ENCODE assay signal across 30 mouse cellular contexts in genomic region chr2:173157871-173158270, GRCm38 (mm10). TPM values are rescaled to one million over a fixed set of nuclear protein-coding genes. Genes with fewer than 3 reads are reported as not detected.
"Had no signal": no experiment of that assay in that cellular context is flagged by ENCODE, and none has a peak within 500 bp of the region (broad histone marks: within the 10 kb centered on the region; RNA-seq: fewer than 3 reads in every experiment).

No protein-coding gene starts in this region.

- H3K9ac ChIP-seq: limb, embryonic 13.5 days; liver, embryonic 15.5 days; midbrain, embryonic 12.5 days; neural tube, embryonic 13.5 days had no signal

- H3K27ac ChIP-seq: layer of hippocampus, adult 2 months; limb, embryonic 10.5 days; limb, embryonic 13.5 days; liver, embryonic 15.5 days; midbrain, embryonic 12.5 days; neural tube, embryonic 13.5 days; stomach, postnatal 0 days had no signal

- H3K36me3 ChIP-seq: limb, embryonic 10.5 days; limb, embryonic 13.5 days; liver, embryonic 15.5 days; midbrain, embryonic 12.5 days; neural tube, embryonic 13.5 days had no signal

- H3K4me3 ChIP-seq: layer of hippocampus, adult 2 months; limb, embryonic 10.5 days; limb, embryonic 13.5 days; liver, embryonic 15.5 days; midbrain, embryonic 12.5 days; myocyte; neural tube, embryonic 13.5 days had no signal

- H3K4me1 ChIP-seq: midbrain, embryonic 12.5 days had no signal

- DNase-seq: kidney, adult 11 months; layer of hippocampus, adult 9-11 months; lung, adult 2 months; lung, postnatal 14 days; lung, postnatal 4 days; retina, postnatal 1 day; right cerebral cortex, postnatal 25 days; thymus, adult 2 months; thymus, postnatal 14 days; thymus, postnatal 4 days had no signal

- H3K9me3 ChIP-seq: limb, embryonic 10.5 days; limb, embryonic 13.5 days; liver, embryonic 15.5 days; midbrain, embryonic 12.5 days; neural tube, embryonic 13.5 days had no signal

- ATAC-seq: midbrain, embryonic 16.5 days had no signal

- H3K27me3 ChIP-seq: limb, embryonic 13.5 days; midbrain, embryonic 12.5 days had no signal

- H3K4me2 ChIP-seq: limb, embryonic 13.5 days; liver, embryonic 11.5 days; liver, embryonic 15.5 days; midbrain, embryonic 12.5 days; neural tube, embryonic 13.5 days had no signal

RNA-seq across cellular contexts. Expression of gene Pck1, which starts 5.0 kb away (rescaled TPM):
- total RNA-seq: layer of hippocampus, adult 2 months; layer of hippocampus, postnatal 25 days; left cerebral cortex, adult 18-20 months; left cerebral cortex, postnatal 25 days; megakaryocyte progenitor cell, adult 5-6 weeks; megakaryocyte-erythroid progenitor cell, adult 5-6 weeks; monocyte, adult 5-6 weeks; neutrophil, adult 5-6 weeks had no signal
- polyA plus RNA-seq: limb, embryonic 10.5 days; limb, embryonic 13.5 days; lung, embryonic 16.5 days; midbrain, embryonic 12.5 days; midbrain, embryonic 16.5 days; myocyte; neural tube, embryonic 13.5 days had no signal

RNA-seq across cellular contexts. Expression of gene Ctcfl, which starts 38.5 kb away (rescaled TPM):
- total RNA-seq: layer of hippocampus, adult 2 months; layer of hippocampus, postnatal 25 days; left cerebral cortex, adult 18-20 months; megakaryocyte progenitor cell, adult 5-6 weeks; megakaryocyte-erythroid progenitor cell, adult 5-6 weeks; monocyte, adult 5-6 weeks; neutrophil, adult 5-6 weeks had no signal
- polyA plus RNA-seq: large intestine, adult 2 months; lung, adult 2 months; midbrain, embryonic 12.5 days; myocyte; spleen, adult 2 months; stomach, postnatal 0 days had no signal
